16 mouse cellular contexts compared by ENCODE assay signal in genomic region chr7:116853351-116853750, GRCm38 (mm10).
"Had no signal": no experiment of that assay in that cellular context is flagged by ENCODE, and none has a peak within 500 bp of the region (broad histone marks: within the 10 kb centered on the region; RNA-seq: fewer than 3 reads in every experiment).

No protein-coding gene starts in this region.

- DNase-seq: kidney, adult 11 months; kidney, adult 8-10 months; kidney, postnatal 10 days; kidney, postnatal 36 days; liver, embryonic 13.5 days; lung, adult 2 months; lung, postnatal 14 days; lung, postnatal 4 days; spleen, adult 18-20 months; thymus, postnatal 25 days had no signal

- H3K4me3 ChIP-seq: intestine, embryonic 15.5 days; kidney, embryonic 15.5 days; liver, embryonic 13.5 days; midbrain, embryonic 15.5 days; neural tube, embryonic 12.5 days; neural tube, embryonic 15.5 days; stomach, embryonic 15.5 days had no signal

- H3K27ac ChIP-seq: intestine, embryonic 15.5 days; kidney, embryonic 15.5 days; liver, embryonic 13.5 days; midbrain, embryonic 15.5 days; neural tube, embryonic 12.5 days; neural tube, embryonic 15.5 days; stomach, embryonic 15.5 days had no signal
